ENCODE assay signal across 8 mouse cellular contexts in the genomic region with DNA sequence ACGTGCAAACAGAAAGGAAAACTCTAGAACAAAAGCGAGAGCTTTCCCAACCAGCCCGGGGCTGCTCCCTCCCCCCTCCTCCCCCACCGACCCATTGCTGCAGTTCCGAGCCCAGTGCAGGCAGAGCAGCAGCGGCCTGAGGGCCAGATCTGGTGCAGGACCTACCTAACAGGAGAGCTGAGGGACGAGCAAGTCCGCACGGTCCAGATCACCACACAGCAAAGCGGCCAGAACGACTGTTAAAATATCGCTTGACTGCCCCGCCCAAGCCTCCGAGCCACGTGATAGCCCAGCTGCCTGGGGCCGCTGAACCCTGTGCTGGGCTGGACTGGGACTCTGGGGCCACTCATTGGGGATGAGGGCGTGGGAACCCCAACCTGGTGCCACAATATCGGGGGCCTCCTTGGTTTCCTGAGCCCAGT. TPM values are rescaled to one million over a fixed set of nuclear protein-coding genes. Genes with fewer than 3 reads are reported as not detected.
DNase-seq lines count a peak whose midpoint lies in the region; ATAC-seq and TF ChIP-seq lines count a peak whose summit lies in the region.

A gene (minus strand): TSS at position 281 of the 422 bp plus-strand sequence.

- H3K36me3 ChIP-seq in hindbrain, embryonic 15.5 days = 0 out of 2 replicates have a peak, but pooled peaks cover 2% of the 10 kb centered on the region
- H3K36me3 ChIP-seq in megakaryocyte, embryonic 14.5 days (replicated peaks; ENCODE audit: low read length) = peaks cover 31% of the 10 kb centered on the region

- ATAC-seq in hindbrain, embryonic 15.5 days (ENCODE audit: low FRiP score, low read depth) = peak; percentile 88

- peak within 1 kb of the TSS; percentile 94 for H3K27ac ChIP-seq in gastrocnemius, adult 2 months
- H3K27ac ChIP-seq in hindbrain, embryonic 15.5 days (replicated peaks) = peak within 1 kb of the TSS; percentile 67; the same call in 1 of the 2 replicates

- DNase-seq in T-cell, adult 2 months (ENCODE audit: low spot score) = peak; percentile 16
- DNase-seq in cerebellum, postnatal 25 days = peak; percentile 74 to 81
- peak; percentile 87 for DNase-seq in gastrocnemius, adult 2 months
- DNase-seq in left cerebral cortex, adult 8-10 months (ENCODE audit: low spot score in 2 of 2) = no peak
- peak; percentile 7 to 25 for DNase-seq in right cerebral cortex, adult 2 months (ENCODE audit: low spot score in 2 of 2)
- peak; percentile 79 for DNase-seq in urinary bladder, postnatal 14 days (ENCODE audit: low spot score)

- no peak for TF ChIP-seq CTCF in gastrocnemius, adult 2 months (IDR thresholded peaks at IDR 0.05)

- peak within 1 kb of the TSS; percentile 67 for H3K9ac ChIP-seq in hindbrain, embryonic 15.5 days

- no peaks in the 10 kb centered on the region for H3K9me3 ChIP-seq in hindbrain, embryonic 15.5 days
- no peaks in the 10 kb centered on the region for H3K9me3 ChIP-seq in megakaryocyte, embryonic 14.5 days

- no peaks in the 10 kb centered on the region for H3K27me3 ChIP-seq in hindbrain, embryonic 15.5 days
- no peaks in the 10 kb centered on the region for H3K27me3 ChIP-seq in megakaryocyte, embryonic 14.5 days (replicated peaks)

- intact Hi-C loops in gastrocnemius, adult 2 months (cut with DNase I) = no loop called here

- H3K4me2 ChIP-seq in hindbrain, embryonic 15.5 days = peak within 1 kb of the TSS; percentile 78

- H3K4me3 ChIP-seq in gastrocnemius, adult 2 months = peak within 1 kb of the TSS; percentile 90
- H3K4me3 ChIP-seq in hindbrain, embryonic 15.5 days = peak within 1 kb of the TSS; percentile 55
- peak within 1 kb of the TSS; percentile 95 for H3K4me3 ChIP-seq in megakaryocyte, embryonic 14.5 days (replicated peaks)

- peaks cover 11% of the 10 kb centered on the region for H3K4me1 ChIP-seq in hindbrain, embryonic 15.5 days (replicated peaks)
- H3K4me1 ChIP-seq in megakaryocyte, embryonic 14.5 days = peaks cover 71% of the 10 kb centered on the region

- under 1% methylated on average over 18 of the region's 18 CpGs for WGBS in hindbrain, embryonic 15.5 days

RNA-seq across cellular contexts. Expression of the gene that starts here (rescaled TPM):
- total RNA-seq in gastrocnemius, adult 2 months (2021) = 10 to 100 TPM; 32.4 to 60.2 TPM
- polyA plus RNA-seq in hindbrain, embryonic 15.5 days (2015; fragmentation: Nextera tagmentation; extraction: Ambion mirVana) = 48.3 and 51.9 TPM in 2 replicates
- total RNA-seq in left cerebral cortex, adult 8-10 months (2022) = 10 to 100 TPM; 12.3 to 24.9 (median 18.8) TPM
- polyA plus RNA-seq in megakaryocyte, embryonic 14.5 days (2012; ENCODE audit: insufficient read depth, low replicate concordance) = 6.3 and 32.6 TPM in 2 replicates

Comparison
In these comparisons a context has a peak if more than half of its experiments do, and no peak if none do; other contexts are left out.
1. DNase-seq: peak in T-cell, adult 2 months (single experiment), cerebellum, postnatal 25 days (2 of 2), gastrocnemius, adult 2 months (single experiment), right cerebral cortex, adult 2 months (2 of 2) and urinary bladder, postnatal 14 days (single experiment); none in left cerebral cortex, adult 8-10 months (0 of 2).
2. Peak in every context shown above with its lines, with median percentiles within 50 percentile points of each other: H3K4me3 ChIP-seq.